Mouse (Mus musculus): Measurements from ENCODE around the gene Tmem50a. TPM values are rescaled to one million over a fixed set of nuclear protein-coding genes. Genes with fewer than 3 reads are reported as not detected.

The Tmem50a gene
- polyA plus RNA-seq, 1 experiment from 2014 or later: 207 TPM

DNA sequence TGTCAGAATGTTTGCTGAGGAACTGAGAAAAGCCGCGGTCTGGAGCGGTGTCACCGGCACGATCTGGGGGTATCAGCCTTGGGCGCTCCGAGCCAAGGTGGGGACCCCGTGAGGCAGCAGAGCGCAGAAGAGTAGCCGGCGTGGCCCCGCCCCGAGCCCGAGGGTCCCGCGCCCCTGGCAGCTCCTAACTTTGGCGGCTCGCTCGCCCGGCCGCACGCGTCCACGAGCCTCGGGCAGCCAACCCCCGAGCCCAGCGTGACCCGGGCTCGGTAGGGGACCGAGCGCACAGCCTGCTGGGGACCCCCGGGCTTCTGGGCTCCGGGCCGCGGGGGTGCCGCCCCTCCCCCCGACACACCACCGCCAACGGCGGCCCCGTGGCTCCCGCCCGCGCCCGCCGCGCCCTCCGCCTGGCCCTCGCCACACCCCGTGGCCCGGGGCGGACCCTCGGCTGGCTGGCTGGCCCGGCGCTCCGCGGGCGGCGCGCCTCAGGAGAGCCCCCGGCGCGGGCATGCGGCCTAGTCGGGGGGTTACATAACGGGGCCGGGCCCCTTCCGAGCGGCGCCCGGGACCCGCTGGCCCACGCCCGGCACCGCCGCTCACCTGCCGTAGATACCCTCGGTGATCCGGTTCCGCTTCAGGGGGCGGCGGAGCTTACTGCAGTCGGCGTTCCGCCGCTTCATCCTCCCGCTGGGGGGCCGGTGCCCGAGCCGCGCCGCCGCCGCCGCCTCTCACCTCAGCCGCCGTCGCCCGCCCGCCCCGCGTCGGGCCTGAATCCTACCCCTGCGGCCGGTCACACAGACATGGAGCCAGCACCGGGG, 62.2 kb downstream of the Tmem50a start:
- Histone ChIP-seq H3K9ac (replicated peaks; ENCODE audit: low read depth, low read length) (peak overlapping the region; percentile 99), H3K4me1 (ENCODE audit: control insufficient read depth, insufficient read depth, low read length) (peaks cover 19% of the 10 kb centered on the region), H3K27ac (ENCODE audit: low read depth, low read length) (peak overlapping the region; percentile 100), H3K4me3 (ENCODE audit: low read depth, low read length) (peak overlapping the region; percentile 98), H3K36me3 (ENCODE audit: control insufficient read depth, insufficient read depth, low read length) (no peaks in the 10 kb centered on the region), H3K9me3 (ENCODE audit: control insufficient read depth, low read length) (no peaks in the 10 kb centered on the region), H3K27me3 (ENCODE audit: control insufficient read depth, insufficient read depth, low read length) (no peaks in the 10 kb centered on the region; the same call in 1 of the 2 replicates), H3K4me2 (ENCODE audit: low read depth, low read length) (peak overlapping the region; percentile 86)
- WGBS: under 1% methylated on average over 68 of the region's 106 CpGs
- ATAC-seq (ENCODE audit: low read depth): peak; percentile 26

DNA sequence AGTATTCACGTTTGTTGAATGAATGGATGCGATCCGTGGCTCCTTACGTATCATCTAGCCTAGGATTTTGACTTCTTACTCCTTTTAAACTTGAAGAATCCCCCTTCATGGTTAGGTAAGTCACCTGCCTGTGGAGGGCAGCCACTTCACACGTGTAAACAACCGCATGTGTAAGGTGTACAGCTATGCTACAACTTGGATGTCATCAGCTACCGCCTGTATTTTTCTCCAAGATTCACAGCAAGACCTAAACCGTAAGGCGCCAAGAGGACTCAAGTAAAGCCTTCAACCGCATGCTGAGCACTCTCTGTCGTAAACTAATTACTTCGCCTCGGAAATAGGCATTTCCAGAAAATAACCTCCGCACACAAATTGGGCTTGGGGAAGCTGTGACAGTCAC, 62.9 kb downstream of the Tmem50a start:
- Histone ChIP-seq H3K4me2 (ENCODE audit: low read depth, low read length) (peak overlapping the region; percentile 86), H3K27ac (ENCODE audit: low read depth, low read length) (no peak overlapping the region)
- no peak for ATAC-seq (ENCODE audit: low read depth)

DNA sequence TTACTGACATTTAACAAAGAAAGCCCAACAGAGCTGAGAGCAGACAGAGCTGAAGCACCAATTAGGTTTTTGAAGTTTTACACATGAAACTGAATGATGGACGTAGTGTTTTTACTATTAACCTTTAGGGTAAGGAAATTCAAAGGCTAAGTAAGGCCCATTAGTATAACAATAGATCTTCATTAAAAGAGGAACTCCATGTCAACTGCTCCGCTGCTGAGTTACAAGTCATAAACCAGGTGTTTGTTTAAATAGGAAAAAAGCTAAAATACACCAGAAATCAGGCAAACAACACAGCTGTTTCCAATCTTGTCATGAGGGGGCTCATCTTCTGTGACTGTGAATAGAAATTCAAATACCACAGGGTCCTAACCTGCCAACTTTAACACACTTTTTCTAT, 63.6 kb downstream of the Tmem50a start:
- Histone ChIP-seq H3K4me2 (ENCODE audit: low read depth, low read length) (peak overlapping the region; percentile 86), H3K27ac (ENCODE audit: low read depth, low read length) (no peak overlapping the region), H3K36me3 (ENCODE audit: control insufficient read depth, insufficient read depth, low read length) (no peaks in the 10 kb centered on the region), H3K9ac (replicated peaks; ENCODE audit: low read depth, low read length) (peak overlapping the region; percentile 99; the same call in 1 of the 2 replicates), H3K4me3 (ENCODE audit: low read depth, low read length) (peak overlapping the region; percentile 98), H3K4me1 (ENCODE audit: control insufficient read depth, insufficient read depth, low read length) (peaks cover 19% of the 10 kb centered on the region), H3K9me3 (ENCODE audit: control insufficient read depth, low read length) (no peaks in the 10 kb centered on the region), H3K27me3 (ENCODE audit: control insufficient read depth, insufficient read depth, low read length) (no peaks in the 10 kb centered on the region; the same call in 1 of the 2 replicates)
- ATAC-seq (ENCODE audit: low read depth): no peak
- 18% methylated on average over 2 of the region's 2 CpGs for WGBS

More for the DNA sequence above, 62.9 kb downstream of the Tmem50a start:
- Histone ChIP-seq H3K27me3 (ENCODE audit: control insufficient read depth, insufficient read depth, low read length) (no peaks in the 10 kb centered on the region; the same call in 1 of the 2 replicates), H3K4me1 (ENCODE audit: control insufficient read depth, insufficient read depth, low read length) (peaks cover 19% of the 10 kb centered on the region), H3K36me3 (ENCODE audit: control insufficient read depth, insufficient read depth, low read length) (no peaks in the 10 kb centered on the region), H3K9me3 (ENCODE audit: control insufficient read depth, low read length) (no peaks in the 10 kb centered on the region), H3K9ac (replicated peaks; ENCODE audit: low read depth, low read length) (peak overlapping the region; percentile 99), H3K4me3 (ENCODE audit: low read depth, low read length) (peak overlapping the region; percentile 98)
- 6% methylated on average over 14 of the region's 14 CpGs for WGBS

DNA sequence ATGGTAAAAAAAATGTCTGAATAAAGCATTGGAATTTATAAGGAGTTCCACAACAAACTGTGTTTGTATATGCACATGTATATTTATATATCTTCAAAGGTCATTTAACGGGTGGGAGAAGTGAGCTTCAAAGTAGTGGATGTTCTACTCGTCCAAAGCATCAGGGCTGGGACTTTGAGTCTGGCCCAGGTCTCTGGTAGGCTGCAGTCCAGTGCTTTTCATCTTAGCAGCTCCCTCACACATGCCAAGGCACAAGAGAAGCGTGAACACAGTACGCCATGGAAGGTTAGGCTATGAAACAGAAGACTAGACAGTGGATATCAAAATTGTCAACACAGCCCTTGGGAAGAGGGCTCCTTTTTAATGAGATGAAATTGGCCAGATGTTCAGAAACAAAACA, 64.3 kb downstream of the Tmem50a start:
- Histone ChIP-seq H3K36me3 (ENCODE audit: control insufficient read depth, insufficient read depth, low read length) (no peaks in the 10 kb centered on the region), H3K27me3 (ENCODE audit: control insufficient read depth, insufficient read depth, low read length) (no peaks in the 10 kb centered on the region; the same call in 1 of the 2 replicates), H3K27ac (ENCODE audit: low read depth, low read length) (no peak overlapping the region), H3K9me3 (ENCODE audit: control insufficient read depth, low read length) (no peaks in the 10 kb centered on the region), H3K9ac (replicated peaks; ENCODE audit: low read depth, low read length) (no peak overlapping the region), H3K4me3 (ENCODE audit: low read depth, low read length) (peak overlapping the region; percentile 98; the same call in 1 of the 2 replicates), H3K4me1 (ENCODE audit: control insufficient read depth, insufficient read depth, low read length) (peaks cover 19% of the 10 kb centered on the region), H3K4me2 (ENCODE audit: low read depth, low read length) (peak overlapping the region; percentile 86)
- no peak for ATAC-seq (ENCODE audit: low read depth)
- WGBS: 63% methylated on average over 4 of the region's 4 CpGs

Other genes with a start within 250 kb of the Tmem50a start
- 5.6 and 7.3 TPM in 2 replicates for gene Man1c1, start 210.7 kb downstream of the Tmem50a start, polyA plus RNA-seq (2014; fragmentation: Nextera tagmentation; extraction: Ambion mirVana)
- 0.70 and 3.0 TPM in 2 replicates for gene Ldlrap1, start 147.0 kb downstream of the Tmem50a start, polyA plus RNA-seq (2014; fragmentation: Nextera tagmentation; extraction: Ambion mirVana)
- gene Maco1, start 61.7 kb downstream of the Tmem50a start, polyA plus RNA-seq (2014; fragmentation: Nextera tagmentation; extraction: Ambion mirVana): 98.6 and 115 TPM in 2 replicates
- gene Rhd, start 50.5 kb downstream of the Tmem50a start, polyA plus RNA-seq (2014; fragmentation: Nextera tagmentation; extraction: Ambion mirVana): 1.8 and 2.1 TPM in 2 replicates
- gene Rsrp1, start 8.6 kb upstream of the Tmem50a start, polyA plus RNA-seq (2014; fragmentation: Nextera tagmentation; extraction: Ambion mirVana): 484 and 511 TPM in 2 replicates
- gene Syf2, start 15.9 kb upstream of the Tmem50a start, polyA plus RNA-seq (2014; fragmentation: Nextera tagmentation; extraction: Ambion mirVana): 52.4 and 59.8 TPM in 2 replicates
- 0.54 TPM in 1 of 2 replicates, not detected in the other for gene Runx3, start 205.6 kb upstream of the Tmem50a start, polyA plus RNA-seq (2014; fragmentation: Nextera tagmentation; extraction: Ambion mirVana)